Mouse (Mus musculus) megakaryocyte, adult 5-6 weeks (primary cell): ENCODE measurements around the gene Zbtb45. TPM values are rescaled to one million over a fixed set of nuclear protein-coding genes. Genes with fewer than 3 reads are reported as not detected.

ENCODE experiments used
- ATAC-seq: 2 replicates; pipeline ENCODE4 v1.8.0; 2016; ENCODE audit warnings: mild to moderate bottlenecking, inconsistent platforms; ENCODE audit not compliant: poor library complexity, severe bottlenecking
- total RNA-seq, 2 experiments: library from RNA; stranded (forward) in 1 of 2; stranded (reverse) in 1 of 2; fragments of 153-499, 151-499 nt in 1 of 2; fragments of 221-1000, 200-1000 nt in 1 of 2; gene quantifications; 2 replicates each; pipeline versions ENCODE4 v1.2.3 to v1.2.4; 2015 to 2017

The Zbtb45 gene
- total RNA-seq, 2 experiments from 2014 or later, result 6.6 to 11.0 TPM

DNA sequence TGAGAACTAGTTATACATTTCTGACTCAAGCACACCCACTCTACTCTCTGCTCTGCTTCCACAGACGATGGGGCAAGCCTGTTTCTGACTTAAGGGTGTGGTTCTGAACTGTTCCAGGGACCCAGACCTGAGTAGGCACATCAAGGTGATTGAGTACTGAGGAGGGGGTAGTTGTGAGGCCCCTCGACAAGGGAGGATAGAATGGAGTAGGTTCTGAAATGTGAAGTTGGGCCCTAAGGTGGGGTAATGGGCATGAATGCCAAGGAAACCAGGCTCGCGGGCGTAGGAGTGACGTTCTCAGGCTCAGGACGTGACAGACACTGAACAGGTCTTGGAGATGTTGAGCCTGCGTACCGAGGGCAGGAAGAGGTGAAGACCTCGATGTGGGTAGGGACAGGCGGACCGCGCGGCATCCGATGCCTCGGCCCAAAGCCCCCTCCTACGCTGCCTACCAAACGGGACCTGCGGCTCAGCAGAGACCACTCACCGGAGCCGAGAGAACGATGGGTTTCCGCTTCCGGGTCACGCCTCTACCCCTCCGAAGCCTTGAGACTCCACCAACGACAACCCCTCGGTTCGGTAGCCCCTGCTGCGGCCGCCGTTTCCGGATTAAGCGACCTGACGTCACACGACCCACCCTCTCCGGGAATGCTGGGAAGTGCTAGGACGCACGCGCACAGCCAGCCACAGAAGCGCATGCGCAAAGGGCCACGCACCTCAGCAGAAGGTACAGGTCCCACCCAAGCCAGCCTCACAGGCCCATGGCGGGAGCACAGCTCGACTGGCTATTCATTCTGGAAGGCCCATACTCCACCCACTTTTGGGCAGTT, 24.5 kb upstream of the Zbtb45 start, which contains the start of gene Chmp2a:
Gene Chmp2a, minus strand, starts transcription at position 660 of the 830 bp plus-strand sequence.
- ATAC-seq, result peak; percentile 63

DNA sequence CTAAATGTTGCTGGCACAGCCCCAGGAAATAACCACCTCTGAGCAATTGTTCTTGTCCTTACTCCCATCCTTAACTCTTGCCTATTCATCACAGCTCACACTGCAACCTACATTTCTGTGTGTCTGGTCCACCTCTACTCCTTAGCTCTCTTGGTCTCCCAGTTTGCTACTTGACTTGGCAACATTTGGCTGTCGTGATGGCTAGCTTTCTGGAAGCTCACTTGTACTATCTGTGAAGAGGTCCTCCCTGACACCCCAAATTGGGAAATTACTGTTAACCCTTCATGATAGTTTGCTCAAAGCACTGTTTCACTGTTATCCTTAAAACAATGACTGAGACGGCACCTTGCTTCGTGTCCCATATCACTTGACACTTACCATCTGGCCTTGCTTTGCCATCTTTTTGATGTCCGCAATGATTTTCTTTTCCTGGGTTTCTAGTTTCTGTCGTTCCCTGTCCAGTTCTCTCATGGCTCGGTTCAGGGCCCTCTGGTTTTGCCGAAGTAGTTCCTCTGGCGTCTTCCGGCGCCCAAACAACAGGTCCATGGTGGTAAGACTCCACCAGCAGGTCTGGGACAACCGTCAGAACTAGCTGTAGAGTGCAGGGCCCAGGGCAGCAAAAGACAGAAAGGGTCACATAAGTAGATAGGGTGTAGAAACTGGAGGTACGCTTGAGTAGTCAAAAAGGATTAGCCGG, 23.8 kb upstream of the Zbtb45 start:
- ATAC-seq, result no peak

DNA sequence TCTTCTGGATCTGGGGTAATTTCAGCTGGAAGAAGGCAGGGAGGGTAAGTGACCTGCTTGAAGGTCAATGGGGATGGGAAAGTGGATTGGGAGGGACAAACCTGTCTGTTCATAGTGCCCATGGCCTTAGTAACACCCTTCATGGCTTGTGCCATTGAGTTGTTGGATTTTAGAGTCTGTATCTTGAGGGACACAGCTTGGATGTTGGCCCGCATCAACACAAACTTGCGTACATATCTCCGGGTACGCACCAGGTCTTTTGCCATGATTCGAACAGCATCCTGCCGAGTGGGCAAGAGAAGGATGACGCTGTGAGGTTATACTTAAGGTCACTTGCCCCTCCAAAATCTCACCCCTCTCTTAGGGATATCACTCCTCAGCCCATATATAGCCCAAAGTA, 22.7 kb upstream of the Zbtb45 start:
- no peak for ATAC-seq

DNA sequence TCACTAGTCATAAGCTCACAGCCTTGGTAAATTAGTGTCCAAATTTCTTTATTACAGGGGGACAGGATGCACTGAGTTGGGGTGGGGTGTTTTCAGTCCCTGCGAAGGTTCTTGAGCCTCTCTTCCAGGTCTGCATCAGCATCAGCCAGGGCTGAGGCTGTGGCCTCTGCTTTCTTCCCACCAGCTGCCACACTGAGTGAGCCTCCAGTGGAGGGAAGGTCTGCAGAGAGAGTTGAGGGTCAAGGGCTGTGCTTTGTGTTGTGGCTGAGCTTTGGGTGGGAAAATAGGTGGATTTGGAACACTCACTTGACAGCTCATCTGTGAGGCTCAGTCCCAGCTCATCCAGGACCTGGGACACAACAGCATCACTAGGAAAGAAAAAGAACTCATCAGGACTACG, 22.1 kb upstream of the Zbtb45 start:
- no peak for ATAC-seq

DNA sequence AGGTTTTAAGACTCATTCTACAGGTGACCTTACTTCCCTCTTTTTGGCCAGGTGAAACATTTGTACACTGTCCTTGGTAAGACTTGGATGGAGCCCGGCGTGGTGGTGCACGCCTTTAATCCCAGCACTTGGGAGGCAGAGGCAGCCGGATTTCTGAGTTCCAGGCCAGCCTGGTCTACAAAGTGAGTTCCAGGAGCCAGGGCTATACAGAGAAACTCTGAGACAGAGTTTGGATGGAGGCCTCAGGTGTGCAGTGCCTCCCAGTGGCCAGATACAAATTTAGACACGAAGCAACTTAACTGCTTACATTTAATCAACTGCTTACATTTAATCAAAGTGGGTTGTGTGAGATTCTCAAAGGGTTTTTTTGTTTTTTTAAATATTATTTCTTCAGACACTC, 21.2 kb upstream of the Zbtb45 start:
- no peak for ATAC-seq

DNA sequence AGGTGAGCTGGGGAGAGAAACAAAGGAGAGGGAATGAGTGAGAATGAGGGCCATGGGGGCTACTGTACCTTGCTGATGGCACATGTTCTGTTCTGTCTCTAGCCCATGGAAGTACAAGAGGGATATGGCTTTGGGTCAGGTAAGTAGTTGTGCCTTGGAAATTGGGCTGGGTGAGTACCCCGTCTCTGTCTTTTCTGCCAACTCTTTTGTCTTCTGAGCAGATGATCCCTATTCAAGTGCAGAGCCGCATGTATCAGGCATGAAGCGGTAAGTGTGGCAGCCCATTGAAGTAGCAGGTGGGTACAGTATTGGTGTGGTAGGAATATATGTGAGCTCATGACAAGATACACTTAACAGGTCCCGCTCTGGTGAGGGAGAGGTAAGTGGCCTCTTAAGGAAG, 19.2 kb upstream of the Zbtb45 start:
- no peak for ATAC-seq

DNA sequence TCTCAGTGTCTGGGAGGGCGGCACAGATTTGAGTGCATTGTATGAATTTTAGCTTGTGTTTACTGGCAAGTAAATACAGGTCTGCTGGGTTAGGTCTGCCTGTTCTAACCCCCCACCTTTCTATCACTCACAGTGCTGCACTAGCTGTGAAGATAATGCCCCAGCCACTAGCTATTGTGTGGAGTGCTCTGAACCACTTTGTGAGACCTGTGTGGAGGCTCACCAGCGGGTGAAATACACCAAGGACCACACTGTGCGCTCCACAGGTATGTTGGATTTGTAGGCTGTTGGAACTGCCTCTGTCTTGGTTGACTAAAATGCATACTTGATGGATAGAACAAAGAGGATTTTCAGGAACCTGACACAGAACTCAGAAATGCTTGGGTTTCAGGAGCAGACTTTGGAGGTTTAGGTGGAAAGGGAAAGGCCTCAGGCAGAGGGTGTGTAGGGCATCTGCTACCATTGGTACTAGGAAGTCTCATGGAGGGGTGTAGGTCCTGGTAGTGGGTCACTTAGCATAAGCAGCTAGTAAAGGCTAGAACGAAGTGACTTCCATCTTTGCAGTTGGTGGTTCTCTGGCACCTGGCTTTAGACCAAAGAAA, 15.8 kb upstream of the Zbtb45 start:
- ATAC-seq, result no peak

DNA sequence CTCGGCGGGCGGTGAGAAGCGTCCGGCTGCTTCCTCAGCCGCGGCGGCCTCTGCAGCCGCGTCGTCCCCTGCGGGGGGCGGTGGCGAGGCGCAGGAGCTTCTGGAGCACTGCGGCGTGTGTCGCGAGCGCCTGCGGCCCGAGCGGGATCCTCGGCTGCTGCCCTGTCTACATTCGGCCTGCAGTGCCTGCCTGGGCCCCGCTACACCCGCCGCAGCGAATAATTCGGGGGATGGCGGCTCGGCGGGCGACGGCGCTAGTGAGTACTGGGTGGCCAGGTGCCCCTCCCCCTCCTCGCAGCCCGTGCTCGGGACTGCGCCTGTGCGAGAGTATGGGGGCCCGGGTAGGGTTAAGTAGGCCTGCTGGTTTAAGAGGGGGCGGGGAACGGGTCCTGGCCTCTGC, 15.0 kb upstream of the Zbtb45 start:
- peak; percentile 22 for ATAC-seq

DNA sequence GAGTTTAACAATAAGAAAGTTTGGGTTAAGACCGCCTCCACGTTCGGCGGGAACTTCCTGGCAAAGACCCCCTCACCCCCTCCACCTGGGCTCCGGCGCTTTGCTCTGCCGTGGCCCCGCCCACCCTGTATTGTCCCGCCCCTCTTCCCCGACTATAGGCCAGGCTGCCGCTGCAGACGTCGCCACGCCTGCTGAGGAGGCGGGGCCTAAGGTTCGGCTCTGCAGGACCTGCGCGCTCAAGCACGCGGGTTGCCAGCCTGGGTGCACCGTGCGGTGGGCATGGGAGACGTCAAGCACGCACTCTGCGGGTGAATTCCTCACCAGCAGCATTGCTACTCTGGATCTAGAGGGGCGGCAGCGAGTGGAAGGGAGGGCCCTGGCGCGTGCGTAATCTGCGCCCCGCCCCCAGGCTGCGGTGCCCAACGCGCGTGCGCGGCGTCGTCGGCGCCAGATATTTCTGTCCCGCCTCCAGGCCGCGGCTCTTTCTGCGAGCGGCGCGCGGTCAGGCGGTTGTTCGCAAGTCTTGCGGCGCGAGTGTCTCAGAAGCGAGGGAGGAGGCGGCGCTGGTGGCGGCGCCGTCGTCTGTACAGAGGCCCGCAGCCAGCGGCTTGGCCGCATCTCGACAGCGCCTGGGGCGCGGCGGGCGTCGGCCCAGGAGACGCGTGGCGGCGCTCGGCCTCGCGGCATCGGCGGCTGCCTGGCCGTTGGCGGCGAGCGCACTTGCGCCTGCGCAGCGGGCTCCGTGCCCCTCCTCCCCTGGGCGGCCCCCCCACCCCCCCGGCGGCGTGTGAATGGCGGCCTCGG, 14.3 kb upstream of the Zbtb45 start:
- ATAC-seq, result peak; percentile 83

DNA sequence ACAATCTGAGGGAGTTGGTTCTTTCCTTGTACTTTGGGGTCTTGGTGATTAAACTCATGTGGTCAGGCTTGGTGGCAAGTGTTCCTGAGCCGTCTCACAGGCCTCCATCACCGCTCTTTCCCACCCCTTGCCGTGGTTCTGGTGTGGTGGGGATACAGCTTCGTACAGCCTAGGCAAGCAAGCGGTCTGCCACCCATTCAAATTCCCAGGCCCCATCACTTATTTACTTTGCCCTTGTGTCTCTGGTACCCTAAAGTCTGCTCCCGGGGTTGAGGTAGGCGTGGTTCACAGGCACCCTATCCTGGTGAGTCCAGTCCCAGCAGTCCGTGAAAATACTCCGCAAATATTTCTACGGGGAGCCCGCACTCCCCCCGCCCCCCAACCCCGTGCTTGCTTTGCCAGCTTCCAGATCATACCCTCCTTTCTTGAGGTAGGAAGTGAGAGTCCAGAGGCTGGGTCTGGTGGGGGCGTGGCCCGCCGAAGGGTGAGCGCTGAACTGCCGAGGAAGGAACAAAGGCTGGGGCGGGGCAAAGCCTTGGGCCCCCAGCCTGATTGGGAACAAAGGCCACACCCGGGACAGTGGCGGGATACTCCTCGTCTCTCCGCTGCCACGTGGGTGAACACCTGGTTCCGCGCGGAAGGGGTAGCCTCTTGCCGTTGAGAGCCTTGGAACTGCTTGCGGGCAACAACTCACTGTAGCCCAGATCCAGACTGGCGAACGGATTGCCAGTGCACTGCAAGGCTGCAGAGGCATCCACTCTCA, 13.1 kb upstream of the Zbtb45 start:
- peak; percentile 77 for ATAC-seq

DNA sequence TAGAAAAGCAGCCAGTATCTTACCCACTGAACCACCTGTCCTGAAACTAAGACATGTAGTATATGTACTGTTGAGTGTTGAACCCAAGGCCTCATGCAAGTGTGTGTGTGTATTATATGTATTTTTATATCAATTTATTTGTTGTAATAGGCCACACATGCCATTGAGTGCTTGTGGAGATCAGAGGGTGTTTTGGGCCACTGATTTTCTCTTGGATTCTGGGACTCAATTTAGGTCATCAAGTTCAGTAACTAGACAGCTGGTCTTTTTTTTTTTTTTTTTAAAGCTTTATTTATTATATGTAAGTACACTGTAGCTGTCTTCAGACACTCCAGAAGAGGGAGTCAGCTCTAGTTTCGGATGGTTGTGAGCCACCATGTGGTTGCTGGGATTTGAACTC, 5.4 kb upstream of the Zbtb45 start:
- ATAC-seq, result no peak

DNA sequence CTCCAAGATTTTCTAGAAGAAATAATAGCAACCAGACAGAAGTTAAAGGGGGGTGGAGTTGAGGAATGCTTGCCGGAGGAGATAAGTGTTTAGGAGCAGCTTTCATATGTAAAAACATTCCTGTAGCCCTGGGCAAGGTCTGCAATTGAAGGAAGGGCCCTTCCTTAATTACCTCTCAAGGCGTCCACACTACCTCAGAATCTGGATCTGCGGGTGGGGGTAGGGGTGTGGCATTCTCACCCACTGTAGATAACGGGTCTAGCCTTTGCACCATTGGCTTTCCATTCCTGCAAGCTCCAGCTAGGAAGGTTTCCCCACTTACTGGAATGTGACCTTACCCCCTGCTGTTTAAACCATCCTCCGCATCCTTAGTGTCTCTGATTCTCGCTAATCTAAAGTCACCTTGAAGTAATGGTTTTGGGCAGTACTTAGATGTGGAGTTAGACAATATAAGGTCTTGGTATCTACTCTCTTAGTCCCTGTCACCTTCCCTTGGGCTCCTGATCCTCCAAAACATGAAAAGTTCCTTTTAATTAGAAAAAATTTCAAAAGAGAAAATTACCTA, 4.5 kb upstream of the Zbtb45 start:
- ATAC-seq, result no peak

DNA sequence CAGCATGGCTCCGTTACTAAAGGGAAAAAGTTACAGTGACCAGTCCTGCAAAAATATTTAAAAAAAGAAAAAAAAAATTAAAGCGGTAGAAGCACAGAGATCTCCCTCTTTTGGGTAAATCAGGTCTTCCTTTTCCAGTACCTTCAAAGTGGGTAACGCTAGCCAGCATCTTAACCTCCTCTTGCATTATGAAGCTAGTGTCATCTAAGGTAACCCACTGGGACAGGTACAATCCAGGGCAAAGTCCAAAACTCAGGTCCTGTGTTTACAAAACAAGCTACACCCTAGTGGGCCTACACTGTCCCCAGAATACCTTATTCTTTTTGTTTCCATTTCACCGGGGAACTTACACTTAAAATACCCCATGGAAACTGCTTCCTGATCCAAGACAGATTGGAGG, 3.8 kb upstream of the Zbtb45 start:
- ATAC-seq, result no peak

DNA sequence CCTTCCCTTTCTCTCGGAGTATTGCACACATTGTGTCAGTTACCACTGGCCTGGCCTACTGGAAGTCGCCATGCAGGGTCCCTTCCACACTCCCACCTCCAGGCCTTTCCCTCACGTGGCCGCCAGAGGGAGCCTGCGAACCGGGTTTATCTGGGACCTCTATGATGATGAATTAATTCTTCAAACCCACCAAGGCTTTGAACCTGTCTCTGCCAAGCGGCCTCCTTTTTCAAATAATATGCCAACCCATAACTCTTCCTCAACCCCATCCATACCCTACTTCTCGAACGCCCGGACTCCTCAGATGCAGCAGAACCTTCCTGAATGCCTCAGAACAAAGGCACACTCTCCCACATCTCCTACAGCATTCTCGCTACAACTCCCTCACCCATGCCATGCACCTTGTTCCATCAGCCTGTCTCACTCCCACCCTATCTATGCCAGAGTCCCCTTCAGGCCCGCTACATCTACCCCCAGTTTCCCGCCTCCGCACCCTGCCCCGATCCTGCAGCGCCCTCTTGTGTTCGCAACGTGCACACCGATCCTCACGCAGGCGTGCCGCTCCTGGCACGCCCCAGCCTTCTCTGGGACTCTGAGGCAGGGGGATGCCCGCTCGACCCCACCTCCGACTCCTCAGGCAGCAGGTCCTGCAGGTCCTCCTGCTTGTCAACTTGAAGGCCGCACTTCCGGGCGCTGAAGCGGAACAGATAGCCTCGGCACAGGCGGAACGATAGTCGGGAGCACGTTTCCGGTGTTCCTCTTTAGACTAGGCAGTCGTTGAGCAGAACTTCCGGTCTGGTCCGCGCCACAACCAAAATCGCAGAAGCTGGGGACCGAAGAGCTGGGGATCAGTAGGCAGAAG, 460 bp downstream of the Zbtb45 start:
- ATAC-seq, result peak; percentile 88

DNA sequence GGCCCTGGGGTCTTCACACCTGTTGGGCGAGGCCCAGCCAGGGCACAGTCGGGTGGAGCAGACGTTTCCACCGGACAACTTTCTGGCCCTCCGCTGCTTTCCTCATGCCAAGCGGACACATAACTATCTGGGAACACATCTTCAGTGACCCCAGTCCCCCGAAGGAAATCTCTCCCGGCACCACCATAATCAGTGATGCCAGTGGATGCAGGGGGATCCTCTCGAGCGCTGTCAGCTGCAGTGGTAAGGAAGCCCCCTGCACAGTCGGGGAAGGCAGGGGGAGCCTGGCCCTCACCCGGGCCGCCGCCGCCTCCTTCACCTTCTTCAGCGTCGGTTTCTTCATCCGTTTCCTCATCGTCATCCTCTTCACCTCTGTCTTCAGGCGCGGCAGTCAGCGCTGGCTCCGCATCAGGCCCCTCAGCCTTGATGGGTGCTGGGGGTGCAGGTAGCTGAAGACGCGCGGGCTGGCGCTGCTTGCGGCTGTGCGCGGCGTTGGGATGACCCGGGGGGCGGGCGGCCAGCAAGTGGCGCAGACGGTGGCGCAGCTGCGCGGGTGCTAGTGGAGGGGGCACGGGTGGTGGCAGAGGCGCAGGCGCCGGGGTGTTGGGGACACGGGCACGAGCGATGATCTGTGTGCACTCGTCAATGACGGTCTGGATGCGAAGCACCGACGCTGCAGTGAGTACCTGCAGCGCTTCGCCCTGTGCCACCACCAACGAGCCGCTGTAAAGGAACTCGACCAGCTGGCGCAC, 2.3 kb downstream of the Zbtb45 start:
- ATAC-seq, result no peak

DNA sequence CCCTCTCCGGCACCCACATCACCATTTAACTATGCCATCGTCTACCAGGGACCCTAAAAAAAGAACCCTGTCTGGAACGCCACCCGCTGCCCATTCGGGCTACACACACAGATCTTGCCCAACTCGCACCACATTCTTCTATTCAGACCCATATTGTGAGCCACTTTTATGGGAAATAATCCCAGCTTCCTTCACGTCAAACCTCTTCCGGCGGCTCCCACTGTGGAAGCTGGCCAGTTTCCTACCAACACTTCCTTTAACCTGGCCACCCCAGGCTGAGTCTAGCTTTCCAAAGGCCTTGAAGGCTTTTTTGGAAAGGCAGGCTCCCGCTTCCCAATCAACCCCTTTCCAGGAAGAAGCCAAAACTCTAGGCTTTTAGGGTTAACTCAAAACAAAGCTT, 3.3 kb downstream of the Zbtb45 start:
- ATAC-seq, result no peak

DNA sequence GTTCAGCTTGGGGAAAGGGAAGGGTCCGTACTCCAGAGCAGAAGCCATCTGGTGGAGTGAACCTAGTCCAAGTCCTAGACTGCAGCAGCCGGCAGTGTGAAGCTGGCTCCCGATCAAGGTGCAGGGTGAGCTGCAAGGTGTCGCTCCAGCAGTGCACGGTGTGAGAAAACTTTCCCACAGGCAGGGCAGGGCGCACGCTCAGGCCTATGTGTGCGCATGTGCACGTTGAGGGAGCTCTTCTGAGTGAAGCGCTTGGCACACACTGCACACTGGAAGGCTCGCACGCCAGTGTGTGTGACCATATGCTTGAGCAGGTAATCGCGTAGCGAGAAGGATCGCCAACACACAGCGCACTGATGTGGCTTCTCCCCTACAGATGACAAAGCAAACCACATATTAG, 3.8 kb downstream of the Zbtb45 start:
- no peak for ATAC-seq

DNA sequence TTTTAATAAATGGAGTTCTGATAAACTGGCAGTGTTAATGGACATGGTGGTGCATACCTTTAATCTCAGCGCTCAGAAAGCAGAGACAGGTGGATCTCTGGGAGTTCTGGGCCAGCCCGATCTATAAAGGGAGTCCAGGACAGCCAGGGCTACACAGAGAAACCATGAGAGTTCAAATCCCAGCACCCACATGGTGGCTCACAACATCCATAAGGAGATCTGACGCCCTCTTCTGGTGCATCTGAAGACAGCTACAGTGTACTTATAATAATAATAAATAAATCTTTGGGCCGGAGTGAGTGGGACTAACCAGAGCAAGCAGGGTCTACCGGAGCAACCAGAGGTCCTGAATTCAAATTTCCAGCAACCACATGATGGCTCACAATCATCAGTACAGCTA, 6.5 kb downstream of the Zbtb45 start:
- no peak for ATAC-seq
